Mouse (Mus musculus) forebrain, embryonic 15.5 days (tissue): ENCODE results near the gene Crip2. TPM values are rescaled to one million over a fixed set of nuclear protein-coding genes. Genes with fewer than 3 reads are reported as not detected.

Source experiments
- ATAC-seq: fragments of 200-750 bp; cut with Nextera tagmentation; replicated peaks from 2 replicates; pipeline ENCODE4 v1.8.0; 2017; ENCODE audit warnings: mild to moderate bottlenecking, moderate TSS enrichment, moderate library complexity
- H3K27ac ChIP-seq: fragments of 300-500 bp; sonication (generic); replicated peaks from 2 replicates; pipeline ENCODE4 v1.5.1; 2015; ENCODE audit warnings: mild to moderate bottlenecking, inconsistent platforms
- H3K27me3 ChIP-seq: fragments of 300-500 bp; sonication (generic); 2 replicates; pipeline ENCODE4 v1.6.1; 2015; ENCODE audit warnings: inconsistent platforms
- H3K36me3 ChIP-seq: fragments of 300-500 bp; sonication (generic); 2 replicates; pipeline ENCODE4 v1.6.1; 2015; ENCODE audit warnings: mild to moderate bottlenecking, inconsistent platforms
- H3K4me1 ChIP-seq: fragments of 300-500 bp; sonication (generic); 2 replicates; pipeline ENCODE4 v1.6.1; 2015; ENCODE audit warnings: inconsistent platforms
- H3K4me2 ChIP-seq: fragments of 300-500 bp; sonication (generic); replicated peaks from 2 replicates; pipeline ENCODE4 v1.6.1; 2015; ENCODE audit warnings: mild to moderate bottlenecking, inconsistent platforms
- H3K4me3 ChIP-seq: fragments of 300-500 bp; sonication (generic); 2 replicates; pipeline ENCODE4 v1.5.1; 2015; ENCODE audit warnings: mild to moderate bottlenecking, inconsistent platforms
- H3K9ac ChIP-seq: fragments of 300-500 bp; sonication (generic); replicated peaks from 2 replicates; pipeline ENCODE4 v1.6.1; 2015; ENCODE audit warnings: mild to moderate bottlenecking, inconsistent platforms
- H3K9me3 ChIP-seq: fragments of 300-500 bp; sonication (generic); 2 replicates; pipeline ENCODE4 v1.6.1; 2016; ENCODE audit warnings: inconsistent platforms
- WGBS: fragments of 180-500 bp; shearing (Covaris S2); methylation state at CpG from one replicate; pipeline ENCODE4 v1.1.7; 2015; ENCODE audit warnings: mixed read lengths; 5-methylcytosine and 5-hydroxymethylcytosine counted together
- polyA plus RNA-seq: library from polyadenylated mRNA; unstranded; fragments of >200 nt; fragmentation: Nextera tagmentation; extraction: Ambion mirVana; gene quantifications from 2 replicates; pipeline ENCODE4 v1.2.1, GENCODE M21; 2015

Crip2 gene
- polyA plus RNA-seq, 1 experiment from 2014 or later: 414 TPM

GRCm38 (mm10) chr12:113168031-113168536 is 28.0 kb downstream of the Crip2 start:
- no peaks in the 10 kb centered on the region for H3K4me1 ChIP-seq
- WGBS: 88% methylated on average over 9 of the region's 9 CpGs
- H3K4me2 ChIP-seq: no peak overlapping the region

GRCm38 (mm10) chr12:113176960-113177725 is 37.1 kb downstream of the Crip2 start:
- H3K9ac ChIP-seq: no peak overlapping the region
- no peak overlapping the region for H3K4me3 ChIP-seq
- no peaks in the 10 kb centered on the region for H3K9me3 ChIP-seq
- no peak for ATAC-seq
- H3K4me2 ChIP-seq: no peak overlapping the region
- no peaks in the 10 kb centered on the region for H3K4me1 ChIP-seq
- H3K27ac ChIP-seq: no peak overlapping the region
- no peaks in the 10 kb centered on the region for H3K36me3 ChIP-seq
- 92% methylated on average over 18 of the region's 18 CpGs for whole genome bisulfite sequencing
- no peaks in the 10 kb centered on the region for H3K27me3 ChIP-seq

More at GRCm38 (mm10) chr12:113168031-113168536, 28.0 kb downstream of the Crip2 start:
- H3K9ac ChIP-seq: no peak overlapping the region
- no peak for ATAC-seq
- no peaks in the 10 kb centered on the region for H3K27me3 ChIP-seq
- H3K36me3 ChIP-seq: no peaks in the 10 kb centered on the region
- no peaks in the 10 kb centered on the region for H3K9me3 ChIP-seq
- no peak overlapping the region for H3K27ac ChIP-seq
- H3K4me3 ChIP-seq: no peak overlapping the region

- 79% methylated on average over 4 of the region's 4 CpGs for WGBS
- Histone ChIP-seq H3K4me2 (no peak overlapping the region), H3K9me3 (no peaks in the 10 kb centered on the region), H3K27me3 (no peaks in the 10 kb centered on the region), H3K4me1 (peaks cover 5% of the 10 kb centered on the region; the same call in 1 of the 2 replicates), H3K36me3 (no peaks in the 10 kb centered on the region), H3K9ac (no peak overlapping the region), H3K4me3 (no peak overlapping the region), H3K27ac (no peak overlapping the region)
- ATAC-seq: no peak
These were observed 41.0 kb downstream of the Crip2 start for GRCm38 (mm10) chr12:113181020-113181419.

GRCm38 (mm10) chr12:113184945-113185344 is 44.9 kb downstream of the Crip2 start:
- Histone ChIP-seq H3K9ac (no peak overlapping the region), H3K9me3 (no peaks in the 10 kb centered on the region), H3K36me3 (peaks cover 18% of the 10 kb centered on the region), H3K27ac (no peak overlapping the region), H3K4me1 (peaks cover 28% of the 10 kb centered on the region), H3K4me3 (0 out of 2 replicates have a peak overlapping the region, but pooled peaks have one; percentile 73), H3K4me2 (no peak overlapping the region), H3K27me3 (no peaks in the 10 kb centered on the region)
- no peak for ATAC-seq
- WGBS: 65% methylated on average over 5 of the region's 5 CpGs

GRCm38 (mm10) chr12:113185442-113186291 is 45.6 kb downstream of the Crip2 start, which contains the start of gene Tmem121:
Gene Tmem121 (plus strand): TSS chr12:113185930.
- H3K9ac ChIP-seq: peak within 1 kb of the TSS; percentile 70
- peak within 1 kb of the TSS; percentile 17; the same call in 1 of the 2 replicates for H3K27ac ChIP-seq
- peak within 1 kb of the TSS; percentile 86 for H3K4me2 ChIP-seq
- WGBS: 1% methylated on average over 57 of the region's 63 CpGs
- peaks cover 28% of the 10 kb centered on the region for H3K4me1 ChIP-seq
- no peaks in the 10 kb centered on the region for H3K9me3 ChIP-seq
- peak within 1 kb of the TSS; percentile 73 for H3K4me3 ChIP-seq
- no peaks in the 10 kb centered on the region for H3K27me3 ChIP-seq
- peaks cover 25% of the 10 kb centered on the region for H3K36me3 ChIP-seq
- ATAC-seq: peak; percentile 32

GRCm38 (mm10) chr12:113186326-113187010 is 46.4 kb downstream of the Crip2 start:
- peak overlapping the region; percentile 70 for H3K9ac ChIP-seq
- 29% methylated on average over 12 of the region's 12 CpGs for WGBS
- H3K27me3 ChIP-seq: no peaks in the 10 kb centered on the region
- peaks cover 28% of the 10 kb centered on the region for H3K4me1 ChIP-seq
- peak overlapping the region; percentile 86 for H3K4me2 ChIP-seq
- H3K27ac ChIP-seq: peak overlapping the region; percentile 17; the same call in 1 of the 2 replicates
- peak overlapping the region; percentile 73 for H3K4me3 ChIP-seq
- no peak; the same call in 1 of the 2 replicates for ATAC-seq
- H3K36me3 ChIP-seq: peaks cover 30% of the 10 kb centered on the region
- no peaks in the 10 kb centered on the region for H3K9me3 ChIP-seq

GRCm38 (mm10) chr12:113187011-113187375 is 47.0 kb downstream of the Crip2 start:
- 59% methylated on average over 4 of the region's 4 CpGs for WGBS
- H3K27ac ChIP-seq: no peak overlapping the region

GRCm38 (mm10) chr12:113187584-113188295 is 47.7 kb downstream of the Crip2 start:
- 5% methylated on average over 56 of the region's 56 CpGs for WGBS
- H3K9me3 ChIP-seq: no peaks in the 10 kb centered on the region

More at GRCm38 (mm10) chr12:113187011-113187375, 47.0 kb downstream of the Crip2 start:
- Histone ChIP-seq H3K4me1 (peaks cover 28% of the 10 kb centered on the region), H3K27me3 (no peaks in the 10 kb centered on the region), H3K4me2 (peak overlapping the region; percentile 86), H3K9ac (peak overlapping the region; percentile 70; the same call in 1 of the 2 replicates), H3K36me3 (peaks cover 33% of the 10 kb centered on the region), H3K9me3 (no peaks in the 10 kb centered on the region), H3K4me3 (peak overlapping the region; percentile 73)
- ATAC-seq: no peak

GRCm38 (mm10) chr12:113188349-113189055 is 48.5 kb downstream of the Crip2 start:
- ATAC-seq: 0 out of 2 replicates have a peak, but pooled peaks have one; percentile 3
- WGBS: 93% methylated on average over 51 of the region's 51 CpGs
- Histone ChIP-seq H3K9me3 (no peaks in the 10 kb centered on the region), H3K27ac (no peak overlapping the region), H3K9ac (no peak overlapping the region), H3K4me3 (peak overlapping the region; percentile 73), H3K27me3 (no peaks in the 10 kb centered on the region), H3K4me1 (peaks cover 28% of the 10 kb centered on the region), H3K36me3 (peaks cover 35% of the 10 kb centered on the region), H3K4me2 (peak overlapping the region; percentile 86)

More at GRCm38 (mm10) chr12:113187584-113188295, 47.7 kb downstream of the Crip2 start:
- peak overlapping the region; percentile 86 for H3K4me2 ChIP-seq
- H3K36me3 ChIP-seq: peaks cover 35% of the 10 kb centered on the region
- H3K27ac ChIP-seq: no peak overlapping the region
- H3K9ac ChIP-seq: peak overlapping the region; percentile 70
- H3K4me3 ChIP-seq: peak overlapping the region; percentile 73
- ATAC-seq: peak; percentile 59
- H3K27me3 ChIP-seq: no peaks in the 10 kb centered on the region
- peaks cover 28% of the 10 kb centered on the region for H3K4me1 ChIP-seq

GRCm38 (mm10) chr12:113193423-113193822 is 53.4 kb downstream of the Crip2 start:
- WGBS: 79% methylated on average over 2 of the region's 2 CpGs
- Histone ChIP-seq H3K4me1 (no peaks in the 10 kb centered on the region), H3K27me3 (no peaks in the 10 kb centered on the region), H3K4me3 (no peak overlapping the region), H3K9me3 (no peaks in the 10 kb centered on the region), H3K9ac (no peak overlapping the region), H3K4me2 (no peak overlapping the region), H3K36me3 (peaks cover 33% of the 10 kb centered on the region), H3K27ac (no peak overlapping the region)
- ATAC-seq: no peak
